Mouse (Mus musculus) megakaryocyte progenitor cell, adult 5-6 weeks (primary cell): Measurements from ENCODE around the gene Spns2. TPM values are rescaled to one million over a fixed set of nuclear protein-coding genes. Genes with fewer than 3 reads are reported as not detected.

ENCODE experiments used
- ATAC-seq: replicated peaks from 2 replicates; pipeline ENCODE4 v1.8.0; 2016; ENCODE audit warnings: mild to moderate bottlenecking, moderate TSS enrichment, inconsistent platforms; ENCODE audit not compliant: poor library complexity
- total RNA-seq, 2 experiments: library from RNA; stranded (forward) in 1 of 2; stranded (reverse) in 1 of 2; fragments of 157-497, 149-512 nt in 1 of 2; fragments of 200-1000 nt in 1 of 2; gene quantifications; 2 replicates each; pipeline versions ENCODE4 v1.2.3 to v1.2.4; 2015 to 2017

The Spns2 gene
- total RNA-seq, 2 experiments from 2014 or later, result 8.8 to 25.8 TPM

GRCm38 (mm10) chr11:72475408-72475807 lies 14.3 kb downstream of the Spns2 start:
- peak; percentile 82 for ATAC-seq

- ATAC-seq, result no peak
Observed at GRCm38 (mm10) chr11:72474926-72475325, 14.8 kb downstream of the Spns2 start.

GRCm38 (mm10) chr11:72473540-72473939 lies 16.2 kb downstream of the Spns2 start:
- ATAC-seq, result no peak

- no peak for ATAC-seq
Observed at GRCm38 (mm10) chr11:72471381-72471780, 18.3 kb downstream of the Spns2 start.

GRCm38 (mm10) chr11:72470004-72470403 lies 19.7 kb downstream of the Spns2 start:
- no peak for ATAC-seq

GRCm38 (mm10) chr11:72469217-72469616 lies 20.5 kb downstream of the Spns2 start:
- ATAC-seq, result peak; percentile 39

GRCm38 (mm10) chr11:72468525-72468924 lies 21.2 kb downstream of the Spns2 start:
- ATAC-seq, result no peak

GRCm38 (mm10) chr11:72466694-72467507 lies 22.8 kb downstream of the Spns2 start:
- ATAC-seq, result peak; percentile 67

- ATAC-seq, result peak; percentile 45
Observed at GRCm38 (mm10) chr11:72465978-72466693, 23.6 kb downstream of the Spns2 start.

GRCm38 (mm10) chr11:72464821-72465220 lies 24.9 kb downstream of the Spns2 start:
- no peak for ATAC-seq

- 0 out of 2 replicates have a peak, but pooled peaks have one; percentile 9 for ATAC-seq
Observed at GRCm38 (mm10) chr11:72461500-72461981, 28.2 kb downstream of the Spns2 start.

- peak; percentile 50 for ATAC-seq
Observed at GRCm38 (mm10) chr11:72458502-72458901, 31.2 kb downstream of the Spns2 start.

GRCm38 (mm10) chr11:72457995-72458496 lies 31.7 kb downstream of the Spns2 start:
- ATAC-seq, result peak; percentile 73

GRCm38 (mm10) chr11:72455694-72456093 lies 34.0 kb downstream of the Spns2 start:
- ATAC-seq, result no peak

- ATAC-seq, result no peak
Observed at GRCm38 (mm10) chr11:72453105-72453953, 36.4 kb downstream of the Spns2 start.

- no peak for ATAC-seq
Observed at GRCm38 (mm10) chr11:72452140-72452665, 37.5 kb downstream of the Spns2 start.

- peak; percentile 49 for ATAC-seq
Observed at GRCm38 (mm10) chr11:72447475-72447874, 42.2 kb downstream of the Spns2 start.

- peak; percentile 82 for ATAC-seq
Observed at GRCm38 (mm10) chr11:72446311-72447105, 43.2 kb downstream of the Spns2 start.

- peak; percentile 98 for ATAC-seq
Observed at GRCm38 (mm10) chr11:72440965-72441664, 48.6 kb downstream of the Spns2 start, which contains the start of gene Mybbp1a. TSS of gene Mybbp1a (plus strand) at chr11:72441355.
